In the genomic region with DNA sequence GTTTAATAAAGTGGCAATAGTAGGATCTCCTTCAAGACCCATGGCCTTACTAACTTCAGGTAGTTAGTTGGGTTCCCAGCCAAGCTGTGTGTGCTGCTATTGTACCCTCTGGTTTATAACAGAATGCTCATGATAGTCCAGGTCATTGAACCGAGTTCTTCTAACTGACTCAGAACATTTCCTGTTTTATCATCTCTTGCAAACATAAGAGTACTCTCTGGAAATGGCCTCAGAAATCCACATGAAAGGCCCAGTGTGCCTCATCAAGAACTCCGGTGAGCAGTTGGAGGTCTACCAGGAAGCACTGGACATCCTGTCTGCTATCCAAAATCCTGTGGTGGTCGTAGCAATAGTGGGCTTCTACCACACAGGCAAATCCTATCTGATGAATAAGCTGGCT, we compare ENCODE assay signal across 1 mouse cellular context.
A peak's percentile ranks its signal among the peaks of the same experiment; 100 is the strongest.
TF ChIP-seq lines count a peak whose summit lies in the region.

No protein-coding gene starts in this region.

TF ChIP-seq in CH12.LX, 34 proteins besides CTCF, POLR2A, EP300 and RAD21 (continued from another document):
- TF ChIP-seq JUN (IDR thresholded peaks at IDR 0.05; ENCODE audit: insufficient read depth, low read depth, low read length) (no peak), ZMIZ1 (IDR thresholded peaks at IDR 0.05; ENCODE audit: low read depth, low read length) (no peak), MYC (IDR thresholded peaks at IDR 0.05; ENCODE audit: low read depth, low read length) (no peak), BHLHE40 (IDR thresholded peaks at IDR 0.05; ENCODE audit: low read depth, low read length) (peak; percentile 9; the same call in 1 of the 2 replicates), MAZ (IDR thresholded peaks at IDR 0.05; ENCODE audit: low read depth, low read length) (0 out of 2 replicates have a peak, but pooled peaks have one; percentile 65), IRF4 (IDR thresholded peaks at IDR 0.05; ENCODE audit: low read depth, low read length) (no peak), SMC3 (IDR thresholded peaks at IDR 0.05; ENCODE audit: low read depth, low read length) (no peak), CHD2 (IDR thresholded peaks at IDR 0.05; ENCODE audit: low read length) (0 out of 2 replicates have a peak, but pooled peaks have one; percentile 14), MAFK (IDR thresholded peaks at IDR 0.05; ENCODE audit: insufficient replicate concordance, low read length) (0 out of 2 replicates have a peak, but pooled peaks have one; percentile 48), TBP (conservative IDR thresholded peaks at IDR 0.05; ENCODE audit: low read depth, low read length) (no peak), NELFE (IDR thresholded peaks at IDR 0.05; ENCODE audit: low read depth, low read length) (0 out of 2 replicates have a peak, but pooled peaks have one; percentile 23), CHD1 (IDR thresholded peaks at IDR 0.05; ENCODE audit: low read depth, low read length) (peak; percentile 42; the same call in 1 of the 2 replicates), E2F4 (IDR thresholded peaks at IDR 0.05; ENCODE audit: insufficient replicate concordance, low read depth, low read length) (no peak), ZNF384 (IDR thresholded peaks at IDR 0.05; ENCODE audit: low read depth, low read length) (no peak)
